Mouse (Mus musculus) CH12F3 (cell line): ENCODE measurements around the gene Rnf169.
"Not testable (repeated sequence)": the region's sequence is repeated elsewhere in the genome, so short reads cannot be mapped to it uniquely, and the experiment has no call there.

Source experiments
- in situ Hi-C: fragments of 300-500 bp; cut with MboI; formaldehyde crosslinking; loops from 2 replicates; pipeline ENCODE4 v1.14.3; 2020; ENCODE audit warnings: low sequenced_read_pairs

The Rnf169 gene

DNA sequence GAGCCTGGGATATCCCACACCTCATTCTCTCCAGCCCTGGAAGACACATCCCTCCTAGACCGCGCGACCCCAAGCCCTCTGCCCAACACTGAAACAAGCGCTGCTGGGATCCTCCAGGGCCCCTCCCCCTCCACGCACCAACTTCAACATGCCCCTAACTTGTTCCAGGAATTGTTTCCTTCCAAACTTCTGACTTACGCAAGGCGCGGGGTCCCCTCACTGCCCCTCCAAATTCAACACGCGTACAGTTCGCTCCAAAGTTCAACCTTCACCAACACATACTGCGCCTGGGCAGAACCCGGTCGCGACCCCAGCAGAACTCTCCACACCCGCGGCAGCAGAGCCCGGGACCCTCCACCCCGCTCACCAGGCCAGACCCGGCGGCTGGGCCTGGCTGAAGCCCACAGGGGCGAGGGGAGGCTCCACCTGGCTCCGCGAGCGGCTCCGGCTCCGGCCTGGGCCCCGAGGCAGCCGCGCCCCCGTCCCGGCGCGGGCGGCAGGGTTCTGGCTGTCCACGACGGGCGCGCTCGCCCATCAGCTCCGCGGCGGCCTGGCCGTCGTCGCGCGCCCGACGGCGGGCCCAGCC lies 609 bp downstream of the Rnf169 start:
- in situ Hi-C loops = no loop called here

DNA sequence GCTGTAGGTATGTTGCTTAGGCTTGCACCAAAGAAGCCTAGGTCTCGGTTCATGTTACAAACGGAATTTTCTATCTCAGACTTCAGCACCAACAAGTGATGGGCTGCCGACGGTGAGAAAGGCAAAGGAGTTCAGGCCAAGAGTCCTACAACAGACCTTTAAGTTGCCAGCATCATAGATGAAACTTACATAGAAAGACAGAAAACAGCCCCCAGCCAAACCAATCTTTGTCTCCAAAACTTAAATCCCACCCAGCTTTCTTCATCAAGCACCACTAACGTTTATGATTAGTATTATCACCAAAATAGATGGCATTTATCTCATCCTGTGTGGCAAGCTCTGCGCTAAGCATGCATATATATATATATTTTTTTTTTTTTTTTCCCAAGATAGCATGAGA lies 1.2 kb downstream of the Rnf169 start:
- in situ Hi-C loops = no loop called here

- in situ Hi-C loops = no loop called here
These were observed 2.2 kb downstream of the Rnf169 start for GRCm38 (mm10) chr7:99978041-99978440.

DNA sequence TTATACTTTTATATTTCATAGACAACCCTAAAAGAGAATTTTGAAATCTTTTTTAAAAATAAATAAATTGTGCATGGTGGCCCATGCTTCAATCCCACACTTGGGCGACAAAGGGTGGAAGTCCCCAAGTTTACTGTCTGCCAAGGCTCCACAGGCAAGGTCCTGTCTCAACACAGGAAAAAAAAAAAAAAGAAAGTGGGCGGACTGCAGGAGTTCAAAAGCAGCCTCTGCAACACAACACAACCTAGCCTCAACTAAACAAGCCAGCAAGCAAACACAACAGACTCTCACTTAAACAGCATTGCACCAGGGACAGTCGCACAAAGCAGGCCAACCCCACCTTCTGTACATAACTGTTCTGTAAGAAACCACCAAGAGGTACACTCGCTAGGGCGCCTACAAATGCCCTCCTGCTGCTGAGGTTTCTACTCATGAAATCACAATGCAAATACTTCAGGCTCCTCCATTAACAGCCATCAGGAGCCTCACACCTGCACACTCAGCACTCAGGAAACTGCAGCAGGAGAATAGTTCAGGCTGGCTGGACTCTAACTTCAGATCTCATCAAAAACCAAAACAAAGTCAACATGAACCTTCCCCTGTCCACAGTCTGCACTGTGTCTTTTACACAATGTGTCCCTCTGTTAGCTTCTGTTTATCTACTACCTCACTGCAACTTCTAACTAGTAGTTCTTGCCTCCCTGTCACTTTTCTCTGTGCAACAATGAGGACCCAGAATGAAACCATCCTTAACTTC lies 4.3 kb downstream of the Rnf169 start:
- in situ Hi-C loops = no loop called here

GRCm38 (mm10) chr7:99974208-99974970 lies 5.9 kb downstream of the Rnf169 start:
- in situ Hi-C loops = no loop called here

GRCm38 (mm10) chr7:99972912-99973311 lies 7.3 kb downstream of the Rnf169 start:
- in situ Hi-C loops = not testable (repeated sequence)

GRCm38 (mm10) chr7:99971926-99972325 lies 8.3 kb downstream of the Rnf169 start:
- in situ Hi-C loops = no loop called here

DNA sequence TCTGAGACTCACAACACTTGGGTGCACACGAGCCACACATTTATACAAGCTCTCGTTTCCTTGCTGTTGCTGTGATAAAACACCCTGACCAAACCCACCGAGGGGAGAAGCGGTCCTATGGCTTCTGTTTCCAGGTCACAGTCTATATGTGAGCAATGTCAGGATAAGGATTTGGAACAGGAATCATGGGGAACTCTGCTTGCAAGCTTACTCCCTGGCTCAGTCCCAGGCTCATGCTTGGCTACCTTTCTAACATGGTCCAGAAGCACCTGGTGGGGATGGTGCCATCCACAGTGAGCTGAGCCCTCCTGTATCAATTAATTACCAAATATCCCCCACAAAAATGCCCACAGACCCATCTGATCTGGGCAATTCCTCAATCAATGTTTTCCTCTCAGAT lies 11.1 kb downstream of the Rnf169 start:
- in situ Hi-C loops = no loop called here

DNA sequence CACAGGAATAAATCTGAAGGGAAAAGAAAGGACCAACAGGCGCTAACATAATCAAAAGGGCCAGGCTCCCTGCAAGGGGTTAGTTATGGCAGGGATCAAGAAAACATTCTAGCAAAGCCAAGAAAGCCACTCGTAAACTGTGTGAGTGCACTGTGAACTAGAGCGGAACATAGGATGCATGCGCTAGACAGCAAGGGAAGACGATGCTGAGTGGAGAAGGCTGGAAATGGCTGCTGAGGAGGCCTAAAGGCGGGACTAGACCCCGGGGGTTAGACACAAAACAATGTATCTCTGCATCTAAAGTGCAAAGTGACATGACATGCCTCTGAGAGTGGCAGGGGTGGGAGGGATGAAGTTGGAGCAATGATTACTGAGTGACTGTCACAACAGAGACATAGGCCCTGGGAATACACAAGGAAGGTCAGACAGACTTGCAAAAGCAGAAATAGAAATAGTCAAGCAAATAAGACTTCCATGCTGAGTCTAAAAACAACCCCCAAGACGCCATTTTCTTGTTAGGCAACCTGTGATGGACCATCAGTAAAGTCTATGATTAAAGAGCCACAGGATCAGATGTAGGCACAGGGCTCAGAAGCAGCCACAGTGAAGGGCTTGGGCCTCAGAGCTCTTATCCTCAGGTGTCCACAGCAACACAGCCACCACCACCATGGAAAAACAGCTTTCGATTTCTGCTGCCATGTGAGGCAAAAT lies 14.1 kb downstream of the Rnf169 start:
- in situ Hi-C loops = no loop called here

- in situ Hi-C loops = no loop called here
These were observed 15.0 kb downstream of the Rnf169 start for GRCm38 (mm10) chr7:99965020-99965841.

GRCm38 (mm10) chr7:99963237-99963860 lies 16.9 kb downstream of the Rnf169 start:
- in situ Hi-C loops = no loop called here

- in situ Hi-C loops = no loop called here
These were observed 17.6 kb downstream of the Rnf169 start for GRCm38 (mm10) chr7:99962536-99963236.

DNA sequence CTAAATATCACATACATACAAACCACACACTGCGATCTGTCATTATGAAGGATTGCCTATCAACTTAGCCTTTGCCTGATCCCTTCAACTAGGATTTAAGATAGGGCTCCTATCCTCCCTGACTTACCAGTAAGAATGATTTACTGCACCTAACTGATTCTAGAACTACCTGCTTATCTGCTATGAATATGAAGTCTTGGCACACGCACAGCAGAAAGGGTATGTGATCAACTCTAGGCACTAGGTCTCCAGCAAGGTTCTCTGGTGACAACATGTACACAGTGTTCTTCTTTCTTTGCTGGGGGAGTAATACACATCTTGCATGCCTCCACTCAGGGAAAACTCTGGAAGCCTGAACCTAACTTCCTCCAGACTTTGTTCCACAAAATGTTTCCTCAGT lies 18.7 kb downstream of the Rnf169 start:
- in situ Hi-C loops = no loop called here

DNA sequence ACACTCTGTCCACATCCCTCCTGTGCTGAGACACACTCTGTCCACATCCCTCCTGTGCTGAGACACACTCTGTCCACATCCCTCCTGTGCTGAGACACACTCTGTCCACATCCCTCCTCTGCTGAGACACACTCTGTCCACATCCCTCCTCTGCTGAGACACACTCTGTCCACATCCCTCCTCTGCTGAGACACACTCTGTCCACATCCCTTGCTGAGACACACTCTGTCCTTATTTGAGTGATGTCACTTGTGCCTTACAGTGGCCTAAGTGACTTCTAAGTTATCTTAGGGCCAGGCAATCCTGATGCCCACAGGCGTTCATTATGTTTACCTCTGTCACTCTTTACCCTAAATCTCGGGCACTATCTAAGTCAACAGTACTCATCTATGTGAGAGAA lies 19.7 kb downstream of the Rnf169 start:
- in situ Hi-C loops = not testable (repeated sequence)

DNA sequence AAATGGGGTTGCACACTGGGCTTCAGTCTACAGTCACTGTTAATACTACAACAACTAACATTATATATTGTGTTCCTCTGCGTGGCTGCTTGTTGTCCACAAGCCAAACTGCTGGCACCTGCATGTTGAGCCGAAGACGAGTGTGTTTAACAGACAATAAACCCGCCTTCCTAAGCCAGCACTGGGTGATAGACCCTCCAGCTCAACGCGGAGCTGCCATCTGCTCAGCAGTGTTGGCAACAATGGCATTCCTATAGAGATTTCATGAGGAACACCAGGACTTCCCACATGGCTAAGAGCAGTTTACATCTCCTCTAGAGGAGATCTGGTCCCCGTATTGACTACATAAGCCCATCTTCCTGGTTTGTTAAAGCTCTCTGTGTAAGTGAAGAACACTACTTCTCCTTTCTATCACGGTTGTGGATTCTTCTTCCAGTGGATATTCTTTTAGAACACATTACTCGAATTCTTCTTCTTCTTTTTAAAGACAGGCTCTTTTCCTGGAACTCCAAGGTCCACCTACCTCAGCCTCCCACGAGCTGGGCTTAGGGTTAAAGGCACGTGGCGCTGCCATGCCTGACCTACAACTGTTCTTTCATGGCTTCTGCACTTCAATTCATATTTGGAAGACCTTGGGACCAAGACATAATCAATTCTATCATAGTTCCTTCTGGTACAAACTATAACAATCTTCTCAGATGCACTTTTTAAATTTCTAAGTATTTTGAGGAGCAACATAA lies 22.9 kb downstream of the Rnf169 start:
- in situ Hi-C loops = no loop called here

DNA sequence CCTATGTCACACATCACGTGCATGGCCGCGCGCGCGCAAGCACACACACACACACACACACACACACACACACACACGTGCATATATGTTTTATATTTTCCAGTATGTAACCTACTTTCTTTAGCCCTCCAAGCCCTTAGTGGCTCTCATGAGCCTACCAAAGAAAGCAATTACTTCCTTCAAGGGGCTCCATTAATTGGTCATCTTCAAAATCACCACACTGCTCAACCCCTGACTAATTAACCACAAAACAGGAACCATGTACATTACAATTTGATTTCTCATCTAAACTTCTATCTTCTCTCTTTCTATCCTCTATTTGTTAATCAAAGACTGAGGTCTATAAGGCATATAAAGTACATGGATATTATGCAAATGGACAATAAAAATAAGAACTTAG lies 24.2 kb downstream of the Rnf169 start:
- in situ Hi-C loops = no loop called here

DNA sequence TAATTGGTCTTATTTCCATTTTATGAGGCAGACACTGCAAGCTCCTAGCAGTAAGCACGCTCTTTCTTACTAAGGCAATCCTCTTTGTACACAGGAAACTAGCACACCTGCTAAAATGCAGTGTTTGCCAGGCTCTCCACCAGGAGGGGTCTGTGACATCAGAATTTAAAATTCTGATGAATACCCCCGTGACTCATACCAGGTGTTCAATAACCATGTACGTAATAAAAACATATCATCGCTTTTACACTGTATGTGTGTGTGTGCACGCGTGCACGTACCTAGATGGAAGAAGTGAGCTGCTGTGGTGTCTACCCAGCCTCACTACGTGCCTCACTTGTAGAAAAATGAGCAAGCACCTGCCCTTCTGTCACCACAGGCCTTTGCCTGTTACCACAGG lies 26.0 kb downstream of the Rnf169 start:
- in situ Hi-C loops = no loop called here

DNA sequence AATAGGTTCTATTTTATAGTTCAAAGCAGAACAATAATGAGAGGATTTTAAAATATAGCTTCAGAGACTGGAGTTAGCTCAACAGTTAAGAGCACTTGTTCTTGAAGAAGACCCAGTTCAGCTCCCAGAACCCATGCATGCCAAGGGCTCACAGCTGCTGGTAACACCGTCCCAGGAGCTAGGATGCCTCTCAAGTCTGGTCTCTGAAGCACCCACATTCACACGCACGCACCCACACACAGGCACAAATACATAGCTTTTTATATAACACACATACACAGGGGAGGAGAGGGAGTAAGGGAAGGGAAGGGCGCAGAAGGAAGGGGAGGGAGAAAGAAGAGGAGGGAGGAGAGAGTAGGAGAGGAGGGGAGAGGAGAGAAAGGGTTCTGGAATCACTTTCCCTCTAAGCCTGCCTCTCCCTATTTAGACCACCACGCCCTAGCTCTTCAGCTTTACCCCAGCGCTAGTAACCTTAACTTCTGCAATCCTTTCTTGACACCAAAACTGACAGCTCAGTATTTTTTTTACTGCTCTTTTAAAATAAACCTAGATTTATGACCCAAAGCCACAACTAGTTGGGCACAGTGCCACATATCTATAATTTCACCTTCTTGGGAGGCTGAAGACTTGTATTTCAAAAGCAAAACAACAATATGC lies 26.7 kb downstream of the Rnf169 start:
- in situ Hi-C loops = no loop called here
